18 mouse cellular contexts compared by ENCODE assay signal in the genomic region with DNA sequence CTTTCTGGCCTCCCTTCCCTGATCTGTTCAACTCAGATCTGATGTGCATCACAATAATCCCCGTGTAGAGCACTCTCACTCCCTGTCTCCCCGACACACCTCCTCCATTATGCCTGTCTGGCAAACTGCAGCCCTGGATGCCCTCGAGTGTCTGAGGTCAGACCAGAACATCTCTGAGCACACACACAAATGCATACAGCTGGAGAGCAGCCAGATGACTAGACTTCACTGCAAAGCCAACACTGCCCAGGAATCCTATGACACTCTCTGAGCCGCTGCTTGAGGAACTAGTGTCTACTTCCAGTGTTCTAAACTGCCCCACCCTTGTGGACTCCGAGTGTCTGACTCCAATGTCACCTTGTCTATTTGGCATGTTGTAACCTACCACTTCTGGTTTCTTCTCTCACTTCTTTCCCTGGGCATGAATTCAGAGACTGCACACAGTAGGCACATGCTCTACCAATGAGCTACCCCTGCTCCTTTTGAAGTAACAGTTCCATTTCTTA.
A peak's percentile ranks its signal among the peaks of the same experiment; 100 is the strongest.
DNase-seq lines count a peak whose midpoint lies in the region; ATAC-seq and TF ChIP-seq lines count a peak whose summit lies in the region.
"Had no signal": no experiment of that assay in that cellular context is flagged by ENCODE, and none has a peak within 500 bp of the region (broad histone marks: within the 10 kb centered on the region; RNA-seq: fewer than 3 reads in every experiment).

No protein-coding gene starts in this region.

- TF ChIP-seq CTCF in liver, postnatal 0 days (IDR thresholded peaks at IDR 0.05; ENCODE audit: low read depth) = no peak

- peaks cover 57% of the 10 kb centered on the region for H3K4me1 ChIP-seq in heart, embryonic 13.5 days
- H3K4me1 ChIP-seq in liver, postnatal 0 days (ENCODE audit: insufficient read depth) = no peaks in the 10 kb centered on the region
- H3K4me1 ChIP-seq in liver, embryonic 12.5 days = no peaks in the 10 kb centered on the region

- no peaks in the 10 kb centered on the region for H3K36me3 ChIP-seq in heart, embryonic 13.5 days
- H3K36me3 ChIP-seq in liver, postnatal 0 days (replicated peaks; ENCODE audit: insufficient read depth, low read length) = no peaks in the 10 kb centered on the region
- no peaks in the 10 kb centered on the region for H3K36me3 ChIP-seq in liver, embryonic 12.5 days
- H3K36me3 ChIP-seq: embryonic facial prominence, embryonic 10.5 days; hindbrain, embryonic 12.5 days; intestine, embryonic 15.5 days; midbrain, embryonic 12.5 days had no signal

- ATAC-seq in heart, embryonic 13.5 days (ENCODE audit: extremely low read depth, insufficient number of reproducible peaks, low FRiP score, low TSS enrichment) = no peak
- ATAC-seq in liver, postnatal 0 days = no peak
- ATAC-seq in liver, embryonic 12.5 days = no peak
- ATAC-seq: forebrain, embryonic 14.5 days had no signal

- H3K9ac ChIP-seq in heart, embryonic 13.5 days = 0 out of 2 replicates have a peak overlapping the region, but pooled peaks have one; percentile 10
- H3K9ac ChIP-seq in liver, postnatal 0 days (replicated peaks) = no peak overlapping the region
- H3K9ac ChIP-seq in liver, embryonic 12.5 days = no peak overlapping the region
- H3K9ac ChIP-seq: hindbrain, embryonic 12.5 days; intestine, embryonic 15.5 days; midbrain, embryonic 12.5 days had no signal

- no peak overlapping the region for H3K4me3 ChIP-seq in heart, embryonic 13.5 days
- H3K4me3 ChIP-seq in liver, postnatal 0 days (ENCODE audit: low read depth, low read length) = no peak overlapping the region
- no peak overlapping the region for H3K4me3 ChIP-seq in liver, embryonic 12.5 days
- H3K4me3 ChIP-seq: embryonic facial prominence, embryonic 10.5 days; hindbrain, embryonic 12.5 days; intestine, embryonic 15.5 days; midbrain, embryonic 12.5 days had no signal

- no peak for TF ChIP-seq EP300 in liver, postnatal 0 days (IDR thresholded peaks at IDR 0.05; ENCODE audit: low read depth)

- WGBS in heart, embryonic 13.5 days = 28% methylated on average over 5 of the region's 5 CpGs
- WGBS in liver, postnatal 0 days (ENCODE audit: insufficient replicate concordance) = 60% methylated on average over 5 of the region's 5 CpGs
- WGBS in liver, embryonic 12.5 days (ENCODE audit: insufficient replicate concordance) = 68% methylated on average over 5 of the region's 5 CpGs

- H3K27me3 ChIP-seq in heart, embryonic 13.5 days (replicated peaks) = no peaks in the 10 kb centered on the region
- no peaks in the 10 kb centered on the region for H3K27me3 ChIP-seq in liver, postnatal 0 days (ENCODE audit: insufficient read depth, low read length)
- no peaks in the 10 kb centered on the region for H3K27me3 ChIP-seq in liver, embryonic 12.5 days (replicated peaks)
- H3K27me3 ChIP-seq: hindbrain, embryonic 12.5 days; intestine, embryonic 15.5 days; midbrain, embryonic 12.5 days had no signal

- peak overlapping the region; percentile 56 for H3K27ac ChIP-seq in heart, embryonic 13.5 days (replicated peaks)
- no peak overlapping the region for H3K27ac ChIP-seq in liver, postnatal 0 days (ENCODE audit: low read depth)
- H3K27ac ChIP-seq in liver, embryonic 12.5 days = no peak overlapping the region
- H3K27ac ChIP-seq: embryonic facial prominence, embryonic 10.5 days; hindbrain, embryonic 12.5 days; intestine, embryonic 15.5 days; midbrain, embryonic 12.5 days had no signal

- no peak for DNase-seq in heart, adult 9 months (ENCODE audit: low spot score in 2 of 2)
- peak; percentile 22 for DNase-seq in liver, postnatal 0 days
- peak; percentile 83 for DNase-seq in 3T3-L1 (ENCODE audit: low read depth, low spot score)
- peak; percentile 46 for DNase-seq in R1 (ENCODE audit: low read depth, low spot score)
- DNase-seq in ovary, postnatal 36 days (ENCODE audit: low spot score) = no peak
- no peak for DNase-seq in yolk sac, embryonic 10.5 days (ENCODE audit: low spot score)
- DNase-seq: adrenal gland, adult 2 months; B cell, adult 2 months; cerebellum, postnatal 14 days; gastrocnemius, postnatal 25 days; thymus, postnatal 25 days had no signal

- H3K4me2 ChIP-seq in heart, embryonic 13.5 days = peak overlapping the region; percentile 24
- no peak overlapping the region for H3K4me2 ChIP-seq in liver, postnatal 0 days (ENCODE audit: low read depth, low read length)
- no peak overlapping the region for H3K4me2 ChIP-seq in liver, embryonic 12.5 days
- H3K4me2 ChIP-seq: hindbrain, embryonic 12.5 days; intestine, embryonic 15.5 days; midbrain, embryonic 12.5 days had no signal

- no peaks in the 10 kb centered on the region for H3K9me3 ChIP-seq in heart, embryonic 13.5 days
- no peaks in the 10 kb centered on the region for H3K9me3 ChIP-seq in liver, postnatal 0 days (ENCODE audit: low read length)
- no peaks in the 10 kb centered on the region for H3K9me3 ChIP-seq in liver, embryonic 12.5 days (replicated peaks)
- H3K9me3 ChIP-seq: embryonic facial prominence, embryonic 10.5 days; hindbrain, embryonic 12.5 days; intestine, embryonic 15.5 days; midbrain, embryonic 12.5 days had no signal

Comparison
In these comparisons a context has a peak if more than half of its experiments do, and no peak if none do; other contexts are left out.
1. DNase-seq: peak in liver, postnatal 0 days (single experiment), 3T3-L1 (single experiment) and R1 (single experiment); none in heart, adult 9 months (0 of 2), ovary, postnatal 36 days (single experiment) and yolk sac, embryonic 10.5 days (single experiment).